Mouse (Mus musculus): ENCODE data around the gene Slc25a19.

Gene Slc25a19

DNA sequence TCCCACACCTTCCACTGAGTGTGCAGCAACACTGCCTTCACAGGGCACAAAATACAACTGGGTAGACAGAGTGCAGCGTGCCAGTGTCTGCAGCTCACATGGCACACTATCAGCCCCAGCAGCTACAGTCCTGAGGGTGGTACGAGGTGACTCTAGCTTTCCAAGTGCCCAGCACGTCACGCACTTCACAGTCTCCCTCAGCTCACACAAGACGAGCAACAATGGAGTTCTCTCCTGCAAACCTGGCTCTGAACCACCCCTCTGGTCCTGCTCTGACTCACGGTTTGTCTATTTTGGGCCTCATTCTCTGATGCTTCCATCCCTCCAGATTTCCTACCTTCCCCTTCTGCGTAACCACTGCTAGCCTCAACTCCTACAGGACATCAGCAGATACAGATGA is 28.4 kb downstream of the Slc25a19 start:
- DNase-seq (ENCODE audit: low spot score), result no peak

GRCm38 (mm10) chr11:115598309-115598708 is 29.8 kb downstream of the Slc25a19 start:
- DNase-seq (ENCODE audit: low spot score), result no peak

DNA sequence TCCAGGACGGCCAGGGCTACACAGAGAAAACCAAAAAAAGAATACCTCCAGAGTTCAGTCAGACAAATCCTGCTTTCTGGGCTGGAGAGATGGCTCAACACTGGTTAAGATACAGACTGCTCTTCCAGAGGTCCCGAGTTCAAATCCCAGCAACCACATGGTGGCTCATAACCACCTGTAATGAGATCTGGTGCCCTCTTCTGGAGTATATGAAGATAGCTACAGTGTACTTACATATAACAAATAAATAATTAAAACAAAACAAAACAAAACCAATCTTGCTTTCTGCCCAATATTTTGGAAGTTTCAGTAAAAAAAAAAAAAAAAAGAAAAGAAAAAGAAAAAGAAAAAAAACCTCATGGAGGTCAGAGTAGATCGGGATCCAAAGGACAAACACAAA is 32.9 kb downstream of the Slc25a19 start:
- no peak for DNase-seq (ENCODE audit: low spot score)

DNA sequence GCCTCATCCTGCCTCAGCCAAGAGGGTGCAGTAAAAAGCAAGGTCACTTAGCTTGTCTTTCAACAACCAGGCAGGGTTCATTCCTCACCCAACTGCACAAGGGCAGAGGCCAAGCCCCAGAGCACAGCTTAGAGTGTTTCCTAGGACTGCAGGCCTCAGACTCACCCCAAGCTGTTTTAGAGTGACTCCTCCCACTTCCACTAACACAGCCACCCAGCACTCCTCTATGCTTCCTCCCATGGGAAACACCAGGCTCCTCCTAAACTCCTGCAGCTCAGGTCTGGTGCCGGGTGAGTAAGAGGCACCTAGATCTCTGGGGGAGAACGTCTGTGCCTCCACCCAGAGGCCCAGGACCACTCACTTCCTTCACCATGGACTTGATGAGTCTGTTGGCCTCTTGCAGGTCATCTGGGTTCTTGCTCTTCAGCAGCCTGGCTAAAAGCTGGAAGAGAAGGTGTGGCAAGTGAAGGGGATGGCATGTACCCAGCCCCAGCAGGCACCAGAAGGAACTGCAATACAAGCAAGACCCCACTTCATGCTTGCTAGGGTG is 37.5 kb downstream of the Slc25a19 start:
- DNase-seq (ENCODE audit: low spot score), result no peak

GRCm38 (mm10) chr11:115587984-115588383 is 40.1 kb downstream of the Slc25a19 start:
- DNase-seq (ENCODE audit: low spot score), result no peak

DNA sequence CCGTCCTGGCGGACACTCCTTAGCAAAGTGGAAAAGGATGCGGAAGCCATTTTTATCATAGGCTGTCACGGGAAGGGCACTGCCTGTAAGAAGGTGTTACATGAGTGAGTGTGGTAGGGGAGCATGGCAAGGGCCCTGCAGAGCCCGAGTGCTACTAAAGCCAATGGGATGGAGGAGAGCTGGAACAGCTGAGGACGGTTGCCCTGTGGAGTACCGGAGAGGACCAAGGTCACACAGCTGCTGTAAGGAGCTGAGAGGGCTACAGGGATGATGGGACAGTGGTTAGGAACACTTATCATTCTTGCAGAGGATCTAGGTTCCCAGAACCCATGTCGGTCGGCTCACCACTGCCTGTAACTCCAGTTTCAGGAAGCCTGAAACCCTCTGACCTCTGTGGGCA is 41.7 kb downstream of the Slc25a19 start:
- no peak for DNase-seq (ENCODE audit: low spot score)

DNA sequence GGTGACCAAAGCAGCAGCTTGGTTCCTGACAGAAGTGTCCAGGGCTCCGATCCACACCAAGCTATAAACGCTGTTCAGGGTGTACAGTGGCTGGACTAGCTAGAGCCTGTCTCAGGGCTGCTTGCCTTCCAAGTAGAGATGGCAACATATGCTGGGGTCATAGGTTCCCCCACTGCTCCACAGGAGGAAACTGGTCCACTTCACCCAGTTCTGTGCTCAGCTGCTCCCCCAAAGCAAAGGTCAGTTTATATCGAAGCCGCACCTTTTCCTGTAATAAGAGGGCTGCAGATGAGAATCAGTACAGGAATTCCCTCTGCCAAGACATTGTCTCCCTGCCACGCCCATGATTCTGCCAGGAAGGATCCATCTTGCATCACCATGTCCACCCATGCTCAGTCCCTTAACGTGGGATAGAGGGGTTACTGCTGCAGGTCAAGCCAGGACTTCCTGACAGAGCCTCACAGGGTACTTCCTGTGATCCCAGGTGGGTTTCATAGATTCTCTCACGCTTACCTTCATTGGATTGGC is 42.5 kb downstream of the Slc25a19 start:
- no peak for DNase-seq (ENCODE audit: low spot score)

- DNase-seq (ENCODE audit: low spot score), result no peak
Observed at GRCm38 (mm10) chr11:115584376-115585073, 43.6 kb downstream of the Slc25a19 start.

DNA sequence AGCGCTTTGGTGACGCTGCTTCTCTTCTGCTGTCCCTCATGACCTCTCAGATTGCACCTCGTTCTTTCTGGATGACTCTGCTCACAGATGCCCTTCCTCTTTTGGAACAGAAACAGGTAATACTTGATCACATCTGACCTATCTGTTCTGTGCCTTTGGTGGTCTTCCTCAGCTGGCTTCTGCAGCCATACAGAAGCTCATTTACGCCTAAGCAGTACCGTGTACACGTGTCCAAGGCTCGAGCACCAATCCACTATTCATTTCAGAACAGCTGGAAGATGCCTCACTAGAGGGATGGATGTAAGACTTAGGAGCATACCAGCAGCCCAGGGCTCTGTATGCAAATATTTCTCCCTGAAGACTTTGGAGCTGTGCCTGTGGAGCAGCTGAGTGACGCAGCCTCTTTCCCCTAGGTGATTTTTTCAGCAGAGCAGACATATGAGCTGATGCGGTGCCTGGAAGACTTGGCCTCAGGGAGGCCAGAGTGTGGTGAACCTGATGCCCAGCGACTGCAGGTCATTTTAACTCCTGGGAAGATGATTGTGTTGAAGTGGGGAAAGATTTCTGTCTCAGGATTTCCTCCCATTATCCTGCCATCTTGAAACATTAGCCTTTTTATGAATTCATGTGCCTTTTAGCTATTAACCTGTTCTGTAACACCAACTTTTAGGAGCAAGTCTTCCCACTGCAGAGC is 45.0 kb downstream of the Slc25a19 start:
- DNase-seq (ENCODE audit: low spot score), result no peak

DNA sequence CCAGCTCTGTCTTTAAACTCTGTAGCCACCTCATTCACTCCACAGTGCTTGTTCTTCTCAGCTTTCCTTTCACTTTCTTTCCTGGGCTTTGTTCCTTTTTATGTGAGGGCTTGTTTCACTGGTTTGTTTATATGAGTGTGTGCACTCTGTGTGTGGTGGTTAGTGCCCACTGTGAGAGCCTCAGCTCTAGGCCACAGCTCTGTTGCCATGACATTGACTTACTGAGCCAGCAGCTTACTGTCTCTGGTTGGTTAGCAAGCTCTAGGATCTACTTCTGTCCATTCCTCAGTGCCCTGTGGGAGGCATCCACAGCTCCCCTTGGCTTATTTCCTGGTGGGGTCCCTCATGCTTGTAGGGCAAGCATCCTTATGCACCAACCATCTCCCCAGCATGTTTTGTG is 49.0 kb downstream of the Slc25a19 start:
- DNase-seq (ENCODE audit: low spot score), result no peak

DNA sequence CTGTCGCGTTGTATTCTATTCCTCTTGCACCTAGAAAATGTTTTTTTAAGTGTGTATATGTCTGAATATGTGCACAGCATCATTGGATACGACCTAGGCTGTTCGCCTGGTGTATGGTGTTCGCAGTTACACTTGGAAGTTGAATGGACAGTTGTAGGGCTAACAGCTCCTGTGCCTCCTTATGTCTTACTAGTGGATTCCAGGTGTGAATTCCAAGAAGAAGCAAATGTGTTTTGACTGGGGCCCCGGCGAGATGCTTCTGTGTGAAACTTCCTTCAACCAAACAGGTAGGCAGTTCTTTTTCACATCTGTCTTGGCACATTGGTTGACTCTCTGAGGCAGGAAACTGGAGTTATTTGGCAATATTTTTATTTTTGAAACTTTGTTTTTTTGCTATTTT is 63.1 kb downstream of the Slc25a19 start:
- no peak for DNase-seq (ENCODE audit: low spot score)

Measured in left cerebral cortex, adult 11 months (tissue).